Mouse (Mus musculus): Measurements from ENCODE around the gene Il4.
A peak's percentile ranks its signal among the peaks of the same experiment; 100 is the strongest.

The Il4 gene

DNA sequence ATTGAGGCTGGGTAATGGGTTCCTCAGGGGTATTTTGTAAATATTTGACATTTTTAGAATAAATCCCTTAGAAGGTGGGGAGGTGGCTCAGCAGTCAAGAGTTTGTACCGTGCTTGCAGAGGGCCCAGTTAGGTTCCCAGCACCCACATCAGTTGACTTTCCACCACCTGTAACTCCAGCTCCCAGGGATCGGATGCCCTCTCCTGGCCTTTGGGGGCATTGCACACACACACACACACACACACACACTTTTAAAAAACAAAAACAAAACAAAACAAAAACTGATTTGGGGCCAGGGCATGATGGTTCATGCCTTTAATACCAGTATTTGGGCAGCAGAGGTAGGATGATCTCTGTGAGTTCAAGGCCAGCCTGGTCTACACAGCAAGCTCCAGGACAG, 5.7 kb upstream of the Il4 start:
- no peak for DNase-seq (ENCODE audit: low spot score)

DNA sequence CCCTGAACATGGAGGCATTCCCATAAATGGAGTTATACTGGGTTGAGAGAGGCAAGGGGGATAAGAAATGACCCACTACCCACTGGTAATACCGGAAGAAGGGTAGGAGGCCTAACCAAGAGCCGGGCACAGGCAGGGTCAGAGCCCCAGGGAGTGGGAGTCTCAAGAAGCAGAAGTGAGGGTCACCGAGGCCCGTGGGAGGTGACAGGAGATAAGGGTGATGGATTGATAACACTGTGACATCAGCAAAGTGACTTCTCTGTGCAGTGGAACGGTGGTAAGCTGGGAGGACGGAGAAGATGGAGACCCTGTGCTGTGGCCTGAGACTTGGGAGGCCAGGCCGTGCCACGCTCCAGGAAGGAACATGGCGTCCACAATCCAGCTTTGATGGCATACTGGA, 5.1 kb upstream of the Il4 start:
- DNase-seq (ENCODE audit: low spot score), result no peak

DNA sequence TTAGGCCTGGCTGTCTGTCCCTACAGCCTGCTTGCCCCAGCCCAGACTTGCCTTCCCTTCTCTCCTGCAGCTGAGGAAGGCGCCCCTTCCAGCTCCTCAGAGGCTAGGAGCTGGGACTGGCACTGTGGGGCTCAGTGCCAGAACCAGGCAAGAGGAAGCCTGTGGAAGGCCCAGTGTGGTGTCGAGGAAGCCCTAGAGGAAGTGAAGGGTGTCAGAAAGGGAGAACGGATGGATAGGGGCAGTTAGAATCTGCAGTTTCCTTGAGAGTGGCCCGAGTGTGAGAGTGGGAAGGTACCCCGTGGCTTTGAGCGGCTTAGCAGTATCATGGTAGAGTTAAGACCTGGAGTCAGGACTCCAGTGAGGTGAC, 4.0 kb upstream of the Il4 start:
- no peak for DNase-seq (ENCODE audit: low spot score)

DNA sequence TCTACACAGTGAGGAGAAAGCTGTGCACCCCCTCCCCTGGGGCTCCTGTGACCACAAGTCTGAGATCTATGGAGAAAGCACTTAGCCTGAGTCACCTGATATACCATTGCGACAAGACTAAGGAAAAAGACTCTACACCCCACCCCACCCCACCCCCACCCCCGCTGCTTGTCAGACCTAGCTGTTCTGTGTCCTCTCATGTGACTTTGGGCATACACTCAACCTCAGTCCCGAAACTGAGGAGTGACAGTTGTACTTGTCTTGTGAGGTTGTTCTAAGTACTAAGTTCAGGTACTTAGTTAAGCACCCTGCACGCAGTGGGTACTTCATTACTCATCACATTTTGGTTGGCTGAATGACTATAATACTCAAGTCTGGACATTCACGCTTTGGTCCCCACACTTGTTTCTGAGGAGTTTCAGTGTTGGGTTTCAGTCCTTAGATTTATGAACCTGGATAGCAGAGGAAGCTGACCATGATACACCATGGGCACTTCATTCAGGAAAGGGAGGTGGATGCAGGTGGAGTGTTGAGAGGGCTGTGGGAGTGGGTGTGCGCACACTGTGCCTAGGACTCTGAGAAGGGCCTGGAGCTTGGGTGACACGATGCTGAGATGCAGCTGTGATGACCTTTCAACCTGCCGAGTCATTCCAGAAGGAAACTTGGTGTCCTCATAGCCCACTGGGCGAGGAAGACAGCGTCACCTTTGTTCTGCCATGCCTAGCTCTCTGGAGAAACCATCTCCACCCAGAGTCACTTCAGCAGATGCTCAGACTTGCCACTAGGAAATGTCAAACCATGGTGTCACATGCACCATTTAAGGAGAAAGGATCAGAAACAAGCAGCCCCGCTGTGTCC, 3.3 kb upstream of the Il4 start:
- no peak for DNase-seq (ENCODE audit: low spot score)

DNA sequence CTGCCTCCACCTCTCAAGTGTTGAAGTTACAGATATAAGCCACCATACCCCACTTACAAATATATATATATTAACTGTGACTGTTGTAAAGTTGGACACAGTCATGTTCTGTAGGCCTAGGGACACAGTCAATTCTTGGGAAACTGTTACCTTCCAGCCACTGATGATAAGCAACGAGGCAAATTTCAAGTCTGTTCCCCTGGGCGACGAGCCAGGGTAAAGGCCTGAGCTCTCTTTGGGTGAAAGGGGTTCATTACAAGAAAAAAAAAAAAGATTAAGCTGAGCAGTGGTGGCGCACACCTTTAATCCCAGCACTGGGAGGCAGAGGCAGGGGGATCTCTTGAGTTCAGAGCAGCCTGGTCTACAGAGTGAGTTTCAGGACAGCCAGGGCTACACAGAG, 1.6 kb upstream of the Il4 start:
- DNase-seq (ENCODE audit: low spot score), result no peak

DNA sequence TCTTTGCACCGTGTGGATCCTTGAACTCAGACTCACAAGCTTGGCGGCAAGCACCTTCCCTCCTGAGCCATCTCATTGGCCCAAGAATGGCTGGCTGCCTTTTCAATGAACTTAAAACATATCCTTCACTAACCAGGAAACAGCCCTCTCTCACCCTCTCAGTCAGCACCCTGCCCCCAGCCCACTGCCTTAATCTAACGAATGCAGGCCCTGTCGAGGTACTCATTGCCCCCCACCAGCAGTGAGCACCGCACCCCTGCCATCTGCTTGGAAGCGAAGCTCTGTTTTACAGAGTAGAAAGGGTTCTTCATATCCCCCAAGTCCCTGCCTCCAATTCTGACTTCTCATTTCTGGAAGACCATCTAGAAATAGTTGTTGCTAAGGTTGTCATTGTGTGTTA, 959 bp upstream of the Il4 start:
- no peak for DNase-seq (ENCODE audit: low spot score)

DNA sequence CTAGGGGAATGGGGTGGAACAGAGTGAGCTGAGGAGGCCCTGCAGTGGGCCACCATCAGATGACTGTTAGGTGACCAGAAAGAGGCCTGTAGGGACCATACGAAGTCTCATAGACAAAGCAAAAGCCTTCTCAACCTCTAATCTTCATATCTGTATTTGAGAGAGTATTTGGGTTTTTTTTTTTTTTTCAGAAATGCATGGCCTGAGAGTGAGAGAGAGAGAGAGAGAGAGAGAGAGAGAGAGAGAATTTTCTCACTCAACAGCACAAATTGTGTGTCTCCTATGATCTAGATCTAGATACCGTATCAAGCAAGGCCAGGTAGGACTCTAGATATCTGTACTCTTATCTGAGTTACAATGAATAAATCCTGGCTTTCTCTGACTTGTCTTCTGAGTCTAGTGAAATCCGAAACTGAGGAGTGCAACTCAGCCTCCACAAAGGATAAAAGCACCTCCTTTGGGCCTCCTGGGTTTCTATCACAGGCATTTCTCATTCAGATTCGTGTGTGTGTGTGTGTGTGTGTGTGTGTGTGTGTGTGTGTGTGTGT, 833 bp downstream of the Il4 start:
- DNase-seq (ENCODE audit: low spot score), result no peak

DNA sequence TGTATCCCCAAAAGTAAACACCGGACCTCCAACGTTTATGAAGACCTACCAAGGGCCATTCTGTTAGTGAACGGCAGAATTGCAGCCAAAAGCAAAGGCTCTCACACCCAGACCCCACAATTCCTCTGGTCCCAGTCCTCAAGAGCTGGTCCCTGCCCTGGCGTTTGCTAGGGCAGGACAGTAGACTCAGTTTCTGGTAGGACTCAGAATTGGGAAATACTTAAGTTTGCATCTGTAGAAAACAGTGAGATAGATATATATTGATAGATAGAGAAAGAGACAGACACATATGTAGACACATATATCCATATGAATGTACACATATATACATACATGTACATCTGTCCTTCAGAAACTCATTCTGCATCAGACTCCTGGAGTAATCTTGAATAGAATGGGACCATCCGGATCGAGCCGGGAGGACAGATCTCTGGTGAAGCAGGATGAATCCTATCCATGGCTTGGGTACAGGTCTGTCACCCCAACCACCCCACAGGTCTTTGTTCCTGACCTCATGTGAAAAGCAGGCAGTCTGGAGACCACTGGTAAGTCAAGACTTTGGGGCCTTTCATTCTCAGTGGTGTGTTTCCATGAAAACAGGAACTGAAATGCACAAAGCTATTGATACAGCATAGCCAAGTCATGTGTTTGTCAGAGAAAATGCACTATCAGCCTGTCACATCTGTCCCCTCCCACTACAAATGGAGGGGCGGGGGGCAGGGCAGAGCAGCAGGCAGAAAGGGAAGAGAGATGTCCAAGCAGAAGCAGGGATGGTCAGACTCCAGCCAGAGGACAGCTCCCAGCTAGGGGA, 1.5 kb downstream of the Il4 start:
- no peak for DNase-seq (ENCODE audit: low spot score)

DNA sequence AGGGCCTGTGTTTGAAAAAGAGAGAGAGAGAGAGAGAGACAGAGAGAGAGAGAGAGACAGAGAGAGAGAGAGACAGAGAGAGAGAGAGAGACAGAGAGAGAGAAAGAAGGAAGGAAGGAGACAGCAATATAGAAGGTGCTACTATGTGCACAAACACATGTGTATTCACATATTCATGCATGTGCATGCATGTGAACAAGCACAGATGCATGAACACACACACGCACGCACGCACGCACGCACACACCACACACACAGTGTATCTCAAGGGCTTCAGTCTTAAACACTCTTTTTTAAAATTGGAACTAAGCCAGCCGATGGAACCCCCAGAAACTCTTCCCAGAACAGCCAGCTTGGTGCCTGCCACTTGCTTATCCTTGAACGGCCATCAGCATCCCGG, 2.9 kb downstream of the Il4 start:
- DNase-seq (ENCODE audit: low spot score), result no peak

DNA sequence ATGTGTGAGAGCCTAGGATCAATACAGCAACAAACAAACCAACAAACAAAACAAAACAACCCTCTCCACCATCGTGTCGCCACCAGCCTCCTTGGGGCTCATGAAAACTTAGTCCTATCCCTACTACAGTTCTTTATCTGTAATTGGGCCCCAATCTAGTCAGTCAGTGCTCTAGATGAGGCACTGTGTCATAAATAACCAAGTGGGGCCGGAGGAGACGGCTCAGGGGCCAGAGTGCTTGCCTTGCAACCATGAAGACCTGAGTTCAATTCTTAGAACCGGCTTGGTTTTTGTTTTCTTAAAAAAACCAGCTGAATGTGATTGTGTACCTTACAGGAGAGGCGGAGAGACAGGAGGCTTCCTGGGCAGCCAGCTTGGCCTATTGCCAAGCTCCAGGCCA, 3.3 kb downstream of the Il4 start:
- DNase-seq (ENCODE audit: low spot score), result no peak

DNA sequence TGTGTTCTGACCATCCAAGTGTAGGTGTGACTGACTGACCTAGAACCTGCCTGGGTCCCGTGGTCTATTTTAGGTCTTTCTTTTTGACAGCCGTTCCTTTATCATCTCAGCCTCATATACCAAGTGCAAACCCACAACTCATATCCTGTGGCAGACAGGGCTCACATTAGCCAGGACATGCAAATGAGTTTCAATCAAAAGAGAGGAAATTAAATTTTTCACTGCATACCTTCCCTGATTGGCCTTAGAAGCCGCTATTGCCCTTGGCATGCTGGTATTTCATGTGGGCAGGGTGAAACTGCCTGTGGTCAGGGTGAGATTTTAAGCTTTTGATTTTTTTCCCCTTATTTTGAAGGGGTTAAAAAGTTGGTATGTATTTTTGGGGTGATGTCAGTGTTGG, 8.8 kb downstream of the Il4 start:
- DNase-seq (ENCODE audit: low spot score), result no peak

DNA sequence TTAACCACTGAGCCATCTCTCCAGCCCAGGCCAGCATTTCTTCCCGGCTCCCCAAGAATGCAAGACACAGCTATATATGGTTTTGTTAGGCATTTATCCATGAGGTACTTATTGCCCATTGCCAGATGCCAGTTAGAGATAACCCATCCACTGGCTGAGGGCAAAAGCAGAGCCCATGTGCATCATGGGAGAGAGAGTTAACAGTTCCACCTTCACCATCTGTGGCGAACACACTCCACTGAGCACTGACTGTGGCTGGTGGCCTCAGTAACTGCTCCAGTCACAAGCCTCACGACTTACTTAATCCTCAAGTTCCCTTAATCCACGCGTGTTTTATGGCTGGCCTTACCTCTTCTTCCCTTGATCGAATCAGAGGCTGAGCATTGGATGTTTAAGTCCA, 9.2 kb downstream of the Il4 start:
- no peak for DNase-seq (ENCODE audit: low spot score)

DNA sequence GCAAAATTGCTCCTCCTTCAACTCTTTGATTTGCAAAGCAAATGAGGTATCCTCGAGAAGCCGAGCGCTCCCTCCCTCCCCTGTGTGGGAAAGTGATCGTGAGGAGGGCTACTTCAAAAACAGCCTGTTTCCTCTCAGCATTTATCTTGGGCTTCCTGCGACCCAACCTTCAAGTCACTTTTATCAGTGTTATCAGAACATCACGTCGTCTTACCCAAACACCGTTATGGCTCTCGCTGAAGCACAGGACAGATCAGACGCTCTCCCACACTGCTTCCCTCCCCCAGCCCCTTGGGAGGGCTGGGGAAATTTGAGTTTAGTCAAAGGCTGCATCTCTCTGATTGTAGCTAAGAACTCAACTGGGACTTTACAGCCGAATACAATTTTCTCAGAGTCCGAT, 12.9 kb downstream of the Il4 start:
- DNase-seq (ENCODE audit: low spot score), result no peak

DNA sequence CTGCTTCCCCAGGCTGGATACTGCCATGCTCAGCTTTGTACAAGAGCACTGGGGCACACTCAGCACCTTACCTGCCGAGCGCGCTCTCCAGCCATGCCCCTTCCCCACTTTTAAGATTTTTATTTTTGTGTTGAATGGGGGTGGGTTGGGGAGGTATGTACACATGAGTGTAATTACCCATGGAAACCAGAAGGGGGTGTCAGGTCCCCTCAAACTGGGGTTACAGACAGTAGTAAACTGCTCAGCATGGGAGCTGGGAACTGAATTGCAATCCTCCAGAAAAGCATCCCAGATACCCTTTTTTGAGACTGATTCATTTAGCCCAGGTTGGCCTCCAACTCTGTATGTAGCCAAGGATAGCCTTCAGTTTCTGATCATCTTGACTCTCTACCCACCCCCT, 13.5 kb downstream of the Il4 start:
- no peak for DNase-seq (ENCODE audit: low spot score)

DNA sequence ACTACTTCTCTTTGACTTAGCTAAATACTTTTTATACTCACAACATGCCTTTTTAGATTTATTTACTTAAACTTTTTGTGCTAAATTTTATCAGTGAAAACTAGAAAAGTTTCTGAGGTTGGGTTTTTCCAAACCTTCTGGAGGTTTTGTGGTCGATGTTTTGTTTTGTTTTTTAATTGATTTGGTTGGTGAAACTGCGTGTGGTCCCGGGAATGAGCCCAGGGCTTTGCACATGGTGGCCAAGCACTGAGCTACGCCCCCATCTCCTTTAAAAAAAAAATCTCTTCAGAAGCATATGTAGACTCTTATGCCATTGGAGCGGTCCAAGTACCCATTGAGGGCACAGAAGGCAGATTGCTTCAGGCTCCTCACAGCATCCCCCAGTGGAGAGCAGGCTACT, 27.4 kb downstream of the Il4 start:
- DNase-seq (ENCODE audit: low spot score), result no peak

DNA sequence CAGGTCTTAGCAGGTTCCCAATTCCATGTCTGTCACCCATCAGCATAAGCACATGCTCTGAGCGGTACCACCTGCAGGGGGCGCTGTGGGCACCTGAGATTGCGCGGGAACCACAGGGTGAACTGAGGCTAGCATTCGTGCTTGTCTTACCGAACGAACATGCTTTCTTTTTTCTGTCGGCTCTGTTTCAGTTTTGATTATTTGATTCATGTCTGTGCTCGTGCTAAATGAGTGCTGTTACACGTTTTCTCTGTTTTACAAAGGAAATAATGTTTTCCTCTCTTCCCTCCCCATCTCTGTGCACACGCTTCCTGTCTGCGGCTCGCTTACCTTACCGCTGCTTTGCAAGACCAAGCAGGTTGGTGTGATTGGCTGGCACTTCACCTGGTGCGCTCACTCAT, 28.1 kb downstream of the Il4 start:
- peak; percentile 37 for DNase-seq (ENCODE audit: low spot score)

DNA sequence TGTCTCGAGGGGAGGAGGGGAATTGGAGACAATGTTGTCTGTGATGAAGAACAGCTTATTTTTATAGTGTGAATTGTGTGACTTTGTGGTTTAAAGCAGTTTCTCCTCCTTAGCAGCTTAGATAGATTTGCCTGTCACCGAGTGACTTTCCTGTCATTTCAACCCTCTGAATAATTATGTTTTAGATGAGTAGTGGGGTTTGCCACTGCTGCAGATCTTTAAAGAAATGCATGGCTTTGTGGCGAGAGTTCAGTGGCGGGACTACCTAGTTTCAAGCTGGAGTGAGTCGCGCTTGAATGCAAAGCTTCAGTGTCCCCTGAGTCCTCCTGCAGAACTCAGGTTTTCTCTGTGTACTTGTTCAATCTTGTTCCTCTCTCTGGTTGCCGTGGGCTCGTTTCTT, 30.2 kb downstream of the Il4 start:
- no peak for DNase-seq (ENCODE audit: low spot score)

DNA sequence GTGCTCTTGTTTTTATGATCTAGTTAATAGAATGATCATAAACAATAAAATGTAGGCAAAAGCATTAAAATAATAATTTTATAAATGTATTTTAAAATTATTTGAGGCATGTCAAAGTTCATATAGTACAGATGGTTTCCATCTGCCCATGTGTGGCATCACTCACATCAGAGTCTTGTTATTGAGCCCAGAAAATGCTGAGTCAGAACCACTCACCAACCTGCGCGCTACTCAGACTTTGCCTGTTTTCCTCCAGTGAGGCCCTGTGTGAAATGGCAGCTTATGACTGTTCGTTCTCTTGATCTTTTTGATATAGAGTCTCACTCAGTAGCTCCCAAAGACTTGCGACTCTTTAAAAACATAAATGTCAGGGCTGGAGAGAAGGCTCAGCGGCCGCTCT, 33.0 kb downstream of the Il4 start:
- no peak for DNase-seq (ENCODE audit: low spot score)

DNA sequence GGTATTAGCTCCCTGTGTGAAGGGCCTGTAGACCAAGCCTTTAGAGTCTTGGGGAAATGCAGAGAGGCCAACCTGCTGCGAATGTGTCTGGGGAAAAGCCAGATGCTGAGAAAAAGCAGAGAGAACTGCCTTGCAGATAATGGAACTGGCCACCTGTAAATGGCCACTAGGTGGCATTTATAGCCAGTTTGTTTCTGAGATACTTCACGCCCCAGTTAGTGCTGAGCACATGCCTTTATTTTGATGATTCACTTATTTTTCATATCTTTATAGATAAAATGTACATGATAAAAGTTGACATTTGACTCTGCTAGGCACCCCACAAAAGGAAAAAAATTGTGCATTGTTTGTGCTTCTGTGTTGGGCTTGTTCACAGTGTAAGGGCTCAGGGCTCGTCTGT, 33.6 kb downstream of the Il4 start:
- DNase-seq (ENCODE audit: low spot score), result peak; percentile 38

DNA sequence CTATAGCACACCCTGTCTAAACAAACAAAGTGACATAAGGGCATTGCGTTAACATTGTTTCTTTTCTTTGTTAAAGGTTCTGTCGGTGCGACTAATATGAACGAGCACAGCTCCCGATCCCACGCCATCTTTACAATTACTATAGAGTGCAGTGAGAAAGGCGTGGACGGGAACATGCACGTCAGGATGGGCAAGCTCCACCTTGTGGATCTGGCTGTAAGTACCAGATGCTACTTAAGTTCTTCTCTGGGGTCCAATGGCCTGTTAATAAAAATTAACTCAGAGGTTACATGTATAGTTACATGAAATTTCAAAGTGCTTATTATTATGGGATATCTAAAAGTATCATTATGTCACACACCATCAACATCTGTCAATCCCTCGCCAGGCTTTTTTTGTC, 35.3 kb downstream of the Il4 start:
- DNase-seq (ENCODE audit: low spot score), result no peak

DNA sequence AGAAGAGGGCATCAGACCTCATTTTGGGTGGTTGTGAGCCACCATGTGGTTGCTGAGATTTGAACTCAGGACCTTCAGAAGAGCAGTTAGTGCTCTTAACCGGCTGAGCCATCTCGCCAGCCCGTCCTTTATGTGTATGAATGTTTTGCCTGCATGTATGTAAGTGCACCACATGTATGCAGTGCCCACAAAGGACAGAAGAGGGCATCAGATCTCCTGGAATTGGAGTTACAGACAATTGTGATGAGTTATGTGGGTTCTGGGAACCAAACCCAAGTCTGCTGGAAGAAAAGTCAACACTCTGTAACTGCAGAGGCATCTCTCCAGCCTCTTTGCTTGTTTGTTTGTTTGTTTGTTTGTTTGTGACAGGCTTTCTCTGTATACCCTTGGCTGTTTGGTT, 37.9 kb downstream of the Il4 start:
- DNase-seq (ENCODE audit: low spot score), result no peak

DNA sequence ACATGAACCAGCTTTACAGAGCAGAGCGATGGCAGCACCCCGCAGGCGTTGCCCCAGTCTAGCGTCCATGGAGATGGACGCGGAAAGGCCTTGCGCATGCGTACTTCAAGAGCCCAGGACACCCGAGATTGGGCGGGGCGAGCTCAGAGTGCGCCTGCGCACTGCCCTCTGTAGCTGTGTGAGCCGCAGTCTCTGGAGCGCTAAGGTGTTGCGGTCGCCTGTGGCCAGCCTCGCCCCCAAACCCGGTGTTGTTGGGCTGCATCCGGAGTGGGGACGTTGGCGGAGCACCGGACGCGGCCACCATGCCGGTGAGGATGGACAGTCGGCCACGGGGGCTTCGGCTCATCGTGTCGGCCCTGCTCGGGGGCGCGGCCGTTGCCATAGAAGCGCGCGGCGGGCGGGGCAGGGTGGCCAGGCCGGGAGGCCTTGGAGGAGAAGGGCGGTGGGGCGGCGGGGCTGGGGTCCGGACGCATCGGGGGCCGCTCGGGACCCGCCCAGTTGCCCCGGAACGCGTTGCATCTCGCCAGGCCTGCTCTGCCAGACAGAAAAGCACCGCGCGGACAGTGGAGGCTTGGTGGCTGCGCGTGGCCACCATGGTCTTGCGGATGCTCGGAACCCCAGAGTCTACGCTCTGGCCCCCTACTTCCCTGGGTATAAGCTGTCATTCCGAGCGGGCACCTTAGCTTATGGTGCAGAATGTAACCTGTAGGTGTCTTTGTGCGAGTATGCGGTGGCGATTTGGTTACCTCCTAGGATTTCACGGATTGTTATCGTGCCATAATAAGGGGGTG, 51.0 kb downstream of the Il4 start, which contains the start of gene Kif3a:
Kif3a (plus strand) TSS at position 156 of the 791 bp plus-strand sequence.
- peak; percentile 95 for DNase-seq (ENCODE audit: low spot score)

DNA sequence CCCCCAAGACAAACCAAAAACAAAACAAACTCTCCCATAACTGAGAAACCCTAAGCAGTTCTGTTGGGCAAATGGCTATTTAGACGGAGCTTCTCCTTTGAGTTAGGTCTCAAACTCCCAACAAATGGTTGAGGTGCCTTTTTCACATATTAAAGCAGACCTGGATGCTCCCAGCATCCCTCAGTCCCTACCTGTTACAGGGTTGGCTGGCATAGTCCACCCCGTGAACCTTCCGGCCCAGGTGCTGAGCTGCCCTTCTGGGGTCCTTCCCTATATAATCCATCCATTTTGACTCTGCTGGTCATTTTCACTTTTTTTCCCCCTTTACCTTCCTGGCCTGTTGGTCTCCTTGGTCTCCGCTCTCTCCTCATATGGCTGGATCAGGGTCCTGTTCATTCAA, 51.8 kb downstream of the Il4 start:
- no peak for DNase-seq (ENCODE audit: low spot score)
